Mouse (Mus musculus): ENCODE data around the gene Nrxn2. TPM values are rescaled to one million over a fixed set of nuclear protein-coding genes. Genes with fewer than 3 reads are reported as not detected.

Nrxn2 gene
- total RNA-seq, 2 experiments from 2014 or later: 404 to 465 TPM

DNA sequence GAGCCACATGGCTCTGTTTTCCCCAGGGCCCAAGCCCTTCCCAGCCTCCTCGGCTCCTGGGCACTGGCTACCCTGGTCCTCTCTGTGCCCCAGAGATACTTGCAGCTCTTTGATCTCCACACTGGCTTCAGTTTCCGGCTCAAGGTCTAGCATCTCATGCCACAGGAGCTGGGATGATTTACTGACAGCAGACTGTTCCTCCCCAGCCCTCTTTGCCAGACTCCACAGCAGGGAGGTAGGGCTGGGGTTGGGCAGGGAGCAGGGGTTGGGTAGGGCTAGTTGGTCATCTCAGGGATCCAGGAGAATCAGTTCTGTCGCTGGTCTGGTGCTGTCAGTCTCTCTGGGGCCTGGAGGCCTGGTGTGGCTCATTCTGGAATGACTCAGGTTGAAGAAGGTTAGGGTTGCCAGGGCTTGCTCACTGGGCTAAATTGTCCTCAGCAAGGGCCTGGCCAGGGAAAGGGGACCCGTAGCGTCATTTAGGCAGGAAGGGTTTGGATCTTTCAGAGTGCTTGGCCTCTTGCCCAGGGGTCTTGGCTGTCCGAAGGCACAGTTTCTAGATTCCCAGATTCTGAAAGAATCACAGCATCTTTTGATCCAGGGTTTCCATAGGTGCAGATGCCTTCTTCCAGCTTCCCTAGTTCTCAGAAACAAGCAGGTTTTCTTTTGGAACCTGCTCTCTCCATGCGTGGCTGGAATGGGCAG is 28.4 kb downstream of the Nrxn2 start:
- DNase-seq (ENCODE audit: extremely low spot score in 1 of 2, low spot score in 1 of 2): no peak

- no peak for DNase-seq (ENCODE audit: extremely low spot score in 1 of 2, low spot score in 1 of 2)
Measured at GRCm38 (mm10) chr19:6448752-6449151, 30.2 kb downstream of the Nrxn2 start.

GRCm38 (mm10) chr19:6449841-6450240 is 31.3 kb downstream of the Nrxn2 start:
- DNase-seq (ENCODE audit: extremely low spot score in 1 of 2, low spot score in 1 of 2): no peak

- peak in 1 of 2 experiments; percentile 70 for DNase-seq (ENCODE audit: extremely low spot score in 1 of 2, low spot score in 1 of 2)
Measured at GRCm38 (mm10) chr19:6452030-6452494, 33.5 kb downstream of the Nrxn2 start.

- DNase-seq (ENCODE audit: extremely low spot score in 1 of 2, low spot score in 1 of 2): no peak
Measured at GRCm38 (mm10) chr19:6452672-6453310, 34.3 kb downstream of the Nrxn2 start.

GRCm38 (mm10) chr19:6453349-6453748 is 34.8 kb downstream of the Nrxn2 start:
- peak in 1 of 2 experiments; percentile 61 for DNase-seq (ENCODE audit: extremely low spot score in 1 of 2, low spot score in 1 of 2)

- no peak for DNase-seq (ENCODE audit: extremely low spot score in 1 of 2, low spot score in 1 of 2)
Measured at GRCm38 (mm10) chr19:6454041-6454720, 35.6 kb downstream of the Nrxn2 start.

- DNase-seq (ENCODE audit: extremely low spot score in 1 of 2, low spot score in 1 of 2): no peak
Measured at GRCm38 (mm10) chr19:6459504-6459903, 41.0 kb downstream of the Nrxn2 start.

GRCm38 (mm10) chr19:6462841-6463240 is 44.3 kb downstream of the Nrxn2 start:
- DNase-seq (ENCODE audit: extremely low spot score in 1 of 2, low spot score in 1 of 2): no peak

GRCm38 (mm10) chr19:6464306-6465071 is 46.0 kb downstream of the Nrxn2 start:
- no peak for DNase-seq (ENCODE audit: extremely low spot score in 1 of 2, low spot score in 1 of 2)

GRCm38 (mm10) chr19:6465090-6465489 is 46.6 kb downstream of the Nrxn2 start:
- no peak for DNase-seq (ENCODE audit: extremely low spot score in 1 of 2, low spot score in 1 of 2)

- DNase-seq (ENCODE audit: extremely low spot score in 1 of 2, low spot score in 1 of 2): no peak
Measured at GRCm38 (mm10) chr19:6466945-6467344, 48.4 kb downstream of the Nrxn2 start.

DNA sequence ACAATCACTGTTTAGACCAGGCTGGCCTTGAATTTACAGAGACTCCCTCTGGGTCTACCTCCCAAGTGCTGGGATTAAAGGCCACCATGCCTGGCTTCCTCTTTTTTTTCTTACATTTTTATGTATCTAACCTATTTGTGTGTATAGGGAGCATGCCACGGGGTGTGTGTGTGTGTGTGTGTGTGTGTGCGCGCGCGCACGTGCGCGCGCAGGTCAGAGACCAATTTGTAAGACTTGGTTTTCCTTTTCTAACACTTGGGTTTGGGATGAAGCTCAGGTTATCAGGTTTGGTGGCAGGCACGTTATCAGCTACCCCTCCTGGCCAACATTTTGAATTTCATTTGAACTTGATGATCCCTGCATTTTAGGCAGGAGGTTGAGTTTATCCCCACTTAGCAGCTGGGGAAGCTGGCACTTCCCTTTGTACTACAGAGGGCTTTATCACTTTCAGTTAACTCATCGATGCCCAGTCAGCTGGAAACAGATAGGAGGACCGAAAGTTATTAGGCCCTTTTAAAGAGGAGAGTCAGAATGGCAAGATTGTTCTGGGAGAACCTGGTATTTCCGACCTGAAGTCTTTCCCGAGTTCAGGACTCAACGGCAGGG is 48.9 kb downstream of the Nrxn2 start:
- no peak for DNase-seq (ENCODE audit: extremely low spot score in 1 of 2, low spot score in 1 of 2)

DNA sequence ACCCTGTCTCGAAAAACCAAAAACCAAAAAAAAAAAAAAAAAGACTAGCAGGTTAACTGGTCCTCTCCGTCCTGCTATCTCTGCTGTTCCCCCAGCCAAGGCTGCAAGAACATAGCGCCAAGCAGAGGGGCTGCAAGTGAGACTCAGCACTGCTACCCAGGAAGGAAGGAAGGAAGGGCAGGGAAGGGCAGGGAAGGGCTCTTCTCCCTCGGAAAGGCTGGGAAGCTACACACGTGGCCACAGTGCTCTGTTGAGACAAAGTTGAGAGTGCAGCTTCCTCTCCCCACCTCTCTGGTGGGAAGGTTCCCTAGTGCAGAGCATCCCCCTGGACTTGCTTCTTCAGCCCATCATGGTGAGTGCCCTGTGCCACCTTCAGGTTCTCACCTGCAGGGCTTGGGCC is 53.1 kb downstream of the Nrxn2 start:
- no peak for DNase-seq (ENCODE audit: extremely low spot score in 1 of 2, low spot score in 1 of 2)

GRCm38 (mm10) chr19:6472821-6473220 is 54.3 kb downstream of the Nrxn2 start:
- DNase-seq (ENCODE audit: extremely low spot score in 1 of 2, low spot score in 1 of 2): no peak

GRCm38 (mm10) chr19:6474706-6475105 is 56.2 kb downstream of the Nrxn2 start:
- DNase-seq (ENCODE audit: extremely low spot score in 1 of 2, low spot score in 1 of 2): no peak

DNA sequence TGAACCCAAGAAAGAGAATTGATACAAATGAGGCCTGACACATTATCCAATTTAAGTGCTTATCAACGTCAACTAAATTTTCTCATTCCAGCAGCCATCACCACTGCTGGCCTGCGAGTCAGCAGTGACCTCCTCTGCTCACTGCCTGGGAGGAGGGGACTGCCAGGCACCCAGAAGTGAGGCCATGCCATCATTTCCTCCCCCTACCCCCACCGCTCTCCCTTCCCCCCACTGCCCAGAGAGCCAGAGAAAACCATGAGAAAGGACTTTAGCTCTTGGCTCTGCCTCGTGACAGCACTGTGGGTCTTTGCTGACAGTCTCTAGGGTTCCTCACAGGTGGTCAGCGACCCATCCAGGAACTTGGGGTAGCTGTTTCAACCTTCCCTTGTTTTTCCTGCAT is 56.6 kb downstream of the Nrxn2 start:
- no peak for DNase-seq (ENCODE audit: extremely low spot score in 1 of 2, low spot score in 1 of 2)

- no peak for DNase-seq (ENCODE audit: extremely low spot score in 1 of 2, low spot score in 1 of 2)
Measured at GRCm38 (mm10) chr19:6477007-6477406, 58.5 kb downstream of the Nrxn2 start.

GRCm38 (mm10) chr19:6478566-6478965 is 60.0 kb downstream of the Nrxn2 start:
- DNase-seq (ENCODE audit: extremely low spot score in 1 of 2, low spot score in 1 of 2): no peak

- no peak for DNase-seq (ENCODE audit: extremely low spot score in 1 of 2, low spot score in 1 of 2)
Measured at GRCm38 (mm10) chr19:6482886-6483285, 64.4 kb downstream of the Nrxn2 start.
